Mouse (Mus musculus) spleen, embryonic (tissue): ENCODE results near the gene Exosc10.

Source experiments
- CTCF ChIA-PET: fragments of 350-600 bp; sonication (Branson Sonifier 250); formaldehyde crosslinking; loops from one replicate; lab custom pipeline; 2022; lab: Charles Lee

Exosc10 gene

DNA sequence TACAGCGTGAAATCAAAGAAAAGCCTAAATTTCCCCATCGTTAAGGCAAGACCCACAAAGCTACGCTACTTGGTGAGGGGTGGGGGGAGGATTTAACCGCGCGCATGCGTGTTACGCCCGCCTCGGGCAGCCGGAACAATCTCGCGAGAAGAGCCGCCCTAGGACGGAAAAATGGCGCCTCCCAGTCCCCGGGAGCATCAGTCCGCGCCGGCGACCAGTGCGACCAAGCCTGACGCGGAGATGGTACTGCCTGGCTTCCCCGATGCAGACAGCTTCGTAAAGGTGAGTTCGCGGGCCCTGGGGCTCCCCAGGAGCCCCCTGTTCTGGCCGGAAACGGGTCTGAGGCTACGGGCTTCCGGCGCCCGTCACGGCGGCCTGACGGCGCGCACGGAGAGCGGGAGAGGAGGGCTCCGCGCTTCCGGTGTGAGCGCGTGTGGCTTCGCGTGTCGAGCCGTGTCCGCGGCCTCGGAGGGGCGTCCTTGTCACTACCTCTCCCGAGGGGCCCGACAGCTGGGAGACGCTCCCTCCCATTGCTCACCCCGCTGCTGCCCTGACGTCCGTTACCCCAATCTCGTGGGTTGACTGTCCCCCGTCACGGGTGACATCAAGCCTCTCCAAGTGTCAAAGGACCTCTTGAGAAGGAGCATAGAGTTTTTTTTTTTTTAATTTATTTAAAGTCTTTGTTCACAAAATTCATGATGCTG is at the start of gene Exosc10:
TSS of gene Exosc10 (plus strand) at position 133 of the 704 bp plus-strand sequence.
- CTCF ChIA-PET, result interaction anchor here (0.7 kb wide), 1 partner anchor 69 kb away, joined by 4 read pairs; no protein-coding TSS in a partner anchor

DNA sequence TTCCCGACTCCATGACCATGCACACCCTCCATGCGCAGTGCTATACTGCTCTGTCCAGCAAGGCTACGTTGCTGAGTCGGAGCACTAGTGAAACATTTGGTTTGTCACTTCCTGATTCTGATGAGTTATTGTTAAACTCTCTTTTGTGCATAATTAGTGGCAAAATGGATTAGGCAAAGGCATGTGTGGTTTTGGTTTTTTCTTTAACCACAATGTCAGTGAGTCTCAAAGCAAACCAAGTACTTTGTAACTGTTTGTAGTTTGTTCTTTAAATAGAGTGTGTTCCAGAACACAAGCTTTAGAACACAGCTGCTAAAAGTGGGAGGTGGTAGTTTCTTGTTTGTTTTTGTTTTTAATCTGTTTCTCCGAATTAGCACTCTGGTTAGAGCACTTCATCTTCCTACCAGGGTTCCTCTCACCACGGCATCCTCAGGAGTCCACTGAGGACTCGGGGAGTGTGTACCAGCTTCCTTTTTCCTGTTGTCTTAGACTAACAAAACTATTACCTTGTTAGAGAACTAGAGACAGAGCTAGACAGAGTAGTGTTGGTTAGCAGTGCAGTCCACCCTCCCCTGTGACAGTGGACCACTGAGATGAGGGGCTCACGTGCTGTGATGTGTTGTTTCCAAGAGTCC is 48.7 kb upstream of the Exosc10 start:
- CTCF ChIA-PET, result interaction anchor here (0.6 kb wide), 1 partner anchor 47 kb away, joined by 3 read pairs; no protein-coding TSS in a partner anchor

DNA sequence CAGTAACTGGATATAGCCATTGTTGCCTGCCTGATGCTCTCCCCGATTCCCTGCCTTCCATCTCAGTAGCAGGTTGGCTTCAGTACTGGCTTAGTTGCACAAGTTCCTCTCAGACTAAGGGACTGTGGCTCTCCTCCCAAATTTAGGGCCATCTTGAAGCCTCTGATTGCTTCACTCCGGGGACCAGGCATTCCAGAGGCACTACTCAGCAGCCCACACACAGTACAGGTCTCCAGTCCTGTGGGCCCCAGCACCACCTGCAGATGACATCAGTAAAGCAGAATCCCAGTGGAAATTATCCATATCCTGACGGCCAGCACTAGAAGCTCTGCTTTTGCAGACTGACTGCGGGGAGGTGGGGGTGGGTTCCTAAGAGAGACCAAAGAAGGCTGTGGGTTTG is 47.5 kb upstream of the Exosc10 start:
- CTCF ChIA-PET, result no interaction called here

DNA sequence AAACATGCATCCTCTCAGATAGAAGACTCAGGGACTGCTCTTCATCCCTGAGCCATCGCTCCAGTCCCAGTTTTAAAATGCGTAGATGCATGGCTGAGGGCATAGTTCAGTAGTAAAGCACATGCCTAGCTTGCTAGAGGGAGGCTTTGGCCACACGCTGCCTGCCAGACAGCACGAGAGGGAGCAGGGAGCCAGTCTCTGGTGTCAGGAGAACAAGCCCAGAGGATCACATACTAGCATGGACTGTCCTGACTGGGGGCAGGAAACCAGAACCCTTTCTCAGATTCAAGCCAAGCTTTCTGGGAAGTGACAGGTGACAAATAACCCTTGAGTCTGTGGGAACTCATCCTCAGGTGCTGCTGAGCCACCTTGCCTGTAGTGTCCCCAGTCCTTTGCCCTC is 46.9 kb upstream of the Exosc10 start:
- CTCF ChIA-PET, result no interaction called here

DNA sequence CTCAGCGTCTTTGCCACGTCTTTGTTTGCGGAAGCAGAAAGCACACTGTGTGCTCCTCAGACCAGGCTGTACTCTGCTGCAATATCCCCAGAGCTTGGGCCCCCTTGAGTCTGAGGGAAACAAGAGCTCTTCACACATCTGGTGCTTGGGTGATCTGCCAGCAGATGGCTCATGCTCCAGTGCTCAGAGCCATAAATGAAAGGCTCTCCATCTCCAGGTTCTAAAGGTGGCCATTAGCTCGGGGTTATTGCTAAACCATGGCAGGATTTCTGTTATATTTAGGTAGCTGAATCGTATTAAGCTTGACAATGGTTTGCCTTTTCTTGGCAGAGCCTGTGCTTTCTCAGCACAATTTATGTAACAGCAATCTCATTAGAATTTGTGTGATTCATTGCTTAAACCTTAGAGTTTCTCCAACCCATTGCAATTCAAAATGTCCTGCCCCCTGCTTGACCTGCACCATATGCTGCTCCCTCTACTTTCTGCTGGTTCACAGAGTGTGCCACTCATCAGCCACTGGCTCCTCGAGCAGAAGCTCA is 45.1 kb upstream of the Exosc10 start:
- CTCF ChIA-PET, result no interaction called here

DNA sequence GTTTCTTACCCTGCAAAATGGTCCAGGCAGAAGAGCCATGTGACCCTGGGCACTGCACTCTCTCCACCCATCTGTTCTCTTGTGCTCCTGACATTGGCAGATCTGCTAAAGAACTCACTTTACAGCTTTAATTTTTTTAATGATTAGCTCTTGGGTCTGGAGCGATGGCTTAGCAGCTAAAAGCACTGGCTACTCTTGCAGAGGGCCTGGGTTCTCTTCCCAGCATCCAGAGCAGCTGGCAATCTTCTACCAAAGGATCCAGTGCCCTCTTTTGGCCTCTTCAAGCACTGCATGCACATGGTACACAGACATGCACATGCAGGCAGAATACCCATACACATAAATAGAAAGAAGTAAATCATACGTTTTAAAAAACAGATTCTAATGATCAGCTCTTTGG is 42.9 kb upstream of the Exosc10 start:
- CTCF ChIA-PET, result no interaction called here

DNA sequence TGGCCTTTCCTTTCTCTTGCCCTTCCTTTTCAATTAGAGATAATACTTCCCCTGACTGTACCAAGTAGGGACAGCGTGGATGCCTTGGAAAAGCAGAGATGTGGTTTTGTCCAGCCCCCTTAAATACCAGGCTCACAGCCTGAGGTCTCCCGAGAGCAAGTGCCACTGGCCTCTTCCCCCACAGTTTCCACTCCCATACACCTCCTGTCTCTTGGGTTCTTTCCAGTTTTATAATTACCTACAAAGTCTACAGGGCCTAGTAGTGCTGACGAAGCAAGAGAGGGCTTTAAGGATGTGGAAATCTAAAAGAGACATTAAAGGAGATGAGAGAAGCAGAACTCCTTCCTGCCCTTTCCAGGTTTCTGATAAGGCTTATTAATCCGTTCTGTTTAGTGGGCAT is 40.4 kb upstream of the Exosc10 start:
- CTCF ChIA-PET, result no interaction called here

DNA sequence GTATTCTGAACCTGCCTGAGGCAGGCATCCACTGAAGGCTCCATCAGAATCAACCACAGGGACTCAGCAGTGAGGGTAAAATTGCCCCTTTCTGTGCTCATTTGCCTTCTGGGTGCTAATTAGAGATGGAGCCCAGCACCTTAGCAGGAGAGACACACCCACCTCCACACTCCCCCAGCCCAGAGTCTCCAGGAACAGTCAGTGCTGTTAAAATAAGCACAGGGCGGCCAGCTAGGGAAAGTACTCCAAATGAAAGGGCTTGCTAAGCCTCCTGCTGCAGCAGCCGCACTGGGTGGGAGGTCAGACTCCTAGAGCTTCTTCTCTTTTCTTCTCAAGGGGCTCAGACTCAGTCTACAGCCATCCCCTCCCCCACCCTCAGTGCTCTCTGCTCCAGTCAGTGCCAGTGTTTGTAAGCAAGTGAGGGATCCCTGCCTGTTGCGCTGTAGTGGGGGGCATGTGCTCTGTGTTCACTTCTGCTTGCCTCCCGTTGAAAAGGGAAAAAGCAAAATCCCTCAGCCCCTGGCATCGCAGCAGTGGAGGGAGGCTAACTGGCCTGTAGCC is 39.9 kb upstream of the Exosc10 start:
- CTCF ChIA-PET, result no interaction called here

DNA sequence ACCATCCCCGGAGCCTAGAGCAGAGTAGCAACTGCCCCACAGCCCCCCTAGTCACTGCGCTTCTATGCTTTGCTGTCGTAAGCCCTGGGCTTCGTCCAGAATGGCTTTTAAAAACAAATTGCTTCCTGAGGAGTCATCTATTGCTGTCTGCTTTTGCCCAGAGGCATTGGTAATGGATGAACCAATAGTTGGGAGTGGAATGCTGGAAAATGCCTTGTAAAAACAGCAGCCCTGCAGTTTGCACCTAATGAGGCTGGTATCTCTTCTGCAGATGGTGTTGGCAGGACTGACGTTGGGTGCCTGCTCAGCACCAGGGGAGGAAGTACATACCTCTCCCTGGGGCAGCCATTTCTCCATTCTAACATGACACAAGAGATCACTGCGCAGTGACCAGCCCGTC is 34.7 kb upstream of the Exosc10 start:
- CTCF ChIA-PET, result no interaction called here

DNA sequence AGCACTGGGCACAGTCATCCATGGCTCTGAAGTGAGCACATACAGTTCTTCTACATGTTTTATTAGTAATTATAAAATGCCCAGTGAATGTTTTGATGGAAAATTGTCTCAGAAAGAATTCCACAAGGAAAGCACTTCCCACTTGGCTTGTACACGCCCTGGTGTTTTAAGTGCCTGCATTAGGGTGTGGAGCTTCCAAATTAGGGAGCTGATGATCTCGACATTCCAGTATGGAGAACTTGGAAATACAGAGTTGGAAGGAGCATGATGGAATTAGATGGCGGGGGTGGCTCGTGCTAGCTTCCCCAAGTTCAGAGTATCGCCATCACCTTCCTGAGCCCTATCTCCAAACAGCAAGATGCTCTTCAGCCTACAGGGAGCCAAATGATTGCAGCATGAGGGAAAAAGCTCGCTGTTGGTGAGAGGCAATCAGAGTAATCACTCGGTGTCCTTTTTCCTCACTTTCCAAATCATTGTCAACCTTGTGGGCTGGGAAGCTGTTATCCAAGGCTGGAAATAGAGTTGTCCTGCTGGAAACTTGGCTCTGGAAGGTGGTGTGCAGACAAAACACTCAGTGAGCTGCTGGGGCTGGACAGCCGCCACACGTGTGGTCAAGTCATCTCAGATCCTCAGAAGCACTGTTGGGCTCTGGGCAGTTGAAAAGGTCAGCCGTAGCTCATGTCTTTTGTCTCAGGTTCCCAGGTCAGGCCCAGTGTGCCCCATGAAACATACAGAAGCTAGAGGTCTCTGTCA is 30.9 kb upstream of the Exosc10 start:
- CTCF ChIA-PET, result no interaction called here

DNA sequence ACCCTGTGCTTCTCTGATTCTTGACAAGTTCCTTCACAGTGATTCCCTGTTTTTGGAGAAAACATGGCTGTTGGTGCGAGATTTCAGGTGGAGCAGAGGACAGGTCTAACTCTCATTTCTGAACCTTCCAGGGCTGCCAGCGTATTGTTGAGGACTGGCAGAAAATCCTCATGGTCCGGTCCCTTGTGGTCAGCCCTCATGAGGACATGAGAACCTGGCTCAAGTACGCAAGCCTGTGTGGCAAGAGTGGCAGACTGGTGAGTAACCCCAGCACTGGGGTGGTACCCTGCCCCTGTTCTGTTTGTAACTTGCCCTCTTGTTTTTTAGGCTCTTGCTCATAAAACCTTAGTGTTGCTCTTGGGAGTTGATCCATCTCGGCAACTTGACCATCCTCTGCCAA is 27.9 kb upstream of the Exosc10 start:
- CTCF ChIA-PET, result no interaction called here

DNA sequence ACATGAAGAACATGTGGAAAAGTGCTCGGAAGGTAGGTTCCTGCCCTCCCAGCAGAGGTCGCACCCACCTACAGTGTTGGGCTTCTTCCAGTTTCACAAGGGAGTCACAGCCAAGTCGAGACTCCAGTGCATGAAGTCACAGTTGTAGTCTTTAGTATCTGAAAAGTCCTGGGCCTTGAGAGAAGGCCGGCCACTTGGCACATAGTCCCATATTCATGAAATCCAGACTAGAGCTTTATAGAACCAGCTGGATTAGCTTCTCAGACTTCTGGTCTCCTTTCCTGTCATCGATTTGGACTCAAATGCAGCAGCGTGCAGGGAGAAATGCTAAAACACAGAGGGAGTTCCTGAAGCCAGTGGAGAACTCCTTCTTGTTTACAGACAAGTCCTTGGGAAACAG is 27.5 kb upstream of the Exosc10 start:
- CTCF ChIA-PET, result no interaction called here

DNA sequence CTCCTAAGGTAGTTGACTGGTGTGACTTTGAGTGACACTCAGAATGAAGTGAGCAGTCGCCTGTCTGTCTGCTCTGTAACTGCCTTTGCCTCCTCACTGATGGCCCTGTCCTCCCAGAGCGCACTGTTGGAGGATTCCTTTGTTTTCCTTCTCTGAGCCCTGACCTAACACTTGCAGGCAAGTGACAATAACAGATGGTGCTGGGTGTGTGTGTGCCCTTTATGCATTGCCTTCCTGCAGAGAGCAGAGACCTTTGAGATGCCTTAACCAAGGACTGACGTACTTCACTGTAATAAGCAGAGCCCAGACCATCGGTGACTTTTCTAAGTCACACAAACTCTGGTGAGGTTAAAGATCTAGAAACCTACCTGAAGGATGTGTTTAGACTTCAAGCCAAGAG is 26.9 kb upstream of the Exosc10 start:
- CTCF ChIA-PET, result no interaction called here

DNA sequence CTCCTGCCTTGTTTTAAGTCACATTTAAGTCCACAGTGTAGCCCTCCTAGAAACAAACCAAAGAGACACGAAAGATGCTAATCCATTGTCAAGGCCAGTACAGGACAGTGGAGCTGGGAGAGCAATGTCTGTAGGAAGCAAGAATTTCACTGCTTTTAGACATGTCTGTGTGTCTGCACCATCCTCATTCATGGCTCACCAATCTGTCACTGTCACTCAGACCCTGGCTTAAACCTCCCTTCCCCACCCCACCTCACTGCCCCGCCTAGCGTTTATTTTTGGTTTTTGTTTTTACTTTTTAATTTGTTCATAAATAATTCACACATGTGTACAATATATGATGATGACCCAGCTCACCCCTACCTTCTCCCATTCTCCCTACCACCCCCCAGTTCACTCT is 25.7 kb upstream of the Exosc10 start:
- CTCF ChIA-PET, result no interaction called here

DNA sequence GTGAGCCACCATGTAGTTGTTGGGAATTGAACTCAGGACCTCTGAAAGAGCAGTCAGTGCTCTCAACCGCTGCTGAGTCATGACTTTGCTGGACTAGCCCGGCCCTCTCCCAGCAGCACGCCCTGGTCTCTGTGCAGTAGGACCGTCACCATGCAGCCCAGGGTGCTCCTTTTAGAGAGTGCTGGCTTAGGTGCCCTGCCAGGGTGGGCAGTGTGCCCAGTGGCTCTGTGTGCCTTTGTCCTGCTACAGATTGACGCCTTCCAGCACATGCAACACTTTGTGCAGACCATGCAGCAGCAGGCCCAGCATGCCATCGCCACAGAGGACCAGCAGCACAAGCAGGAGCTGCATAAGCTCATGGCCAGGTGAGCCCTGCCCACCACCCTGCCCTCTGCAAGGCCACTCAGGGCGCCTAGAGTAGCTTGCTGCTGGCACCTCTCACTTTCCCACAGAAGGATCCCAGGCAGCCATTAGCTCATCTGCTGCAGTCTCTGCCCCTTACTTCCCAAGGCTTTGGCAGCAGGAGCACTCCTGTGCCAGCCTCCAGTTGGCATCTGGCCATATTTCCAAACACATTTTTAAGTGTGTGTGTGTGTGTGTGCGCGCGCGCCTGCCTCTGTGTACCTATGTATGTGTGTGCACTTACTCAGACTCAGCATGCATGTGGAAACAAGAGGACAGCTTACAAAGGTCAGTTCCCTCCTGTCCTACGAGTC is 24.5 kb upstream of the Exosc10 start:
- CTCF ChIA-PET, result no interaction called here

DNA sequence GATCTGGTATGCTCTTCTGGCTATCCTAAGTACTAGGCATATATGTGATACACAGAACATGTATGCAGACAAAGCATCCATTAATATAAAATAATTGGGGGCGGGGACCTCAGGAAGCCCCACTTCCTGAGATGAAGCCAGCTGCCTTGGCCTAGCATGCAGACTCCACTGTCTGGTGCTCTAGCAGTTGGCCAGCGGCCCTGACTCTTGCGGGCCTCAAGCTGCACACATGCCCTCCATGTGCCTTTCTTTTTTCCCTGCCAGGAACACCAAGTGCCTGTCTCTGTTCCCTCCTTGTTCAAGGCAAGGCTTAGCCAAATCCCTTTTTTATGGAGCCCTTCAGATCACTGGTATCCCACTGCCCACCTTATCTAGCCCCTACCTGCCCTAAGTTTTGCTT is 22.4 kb upstream of the Exosc10 start:
- CTCF ChIA-PET, result no interaction called here

DNA sequence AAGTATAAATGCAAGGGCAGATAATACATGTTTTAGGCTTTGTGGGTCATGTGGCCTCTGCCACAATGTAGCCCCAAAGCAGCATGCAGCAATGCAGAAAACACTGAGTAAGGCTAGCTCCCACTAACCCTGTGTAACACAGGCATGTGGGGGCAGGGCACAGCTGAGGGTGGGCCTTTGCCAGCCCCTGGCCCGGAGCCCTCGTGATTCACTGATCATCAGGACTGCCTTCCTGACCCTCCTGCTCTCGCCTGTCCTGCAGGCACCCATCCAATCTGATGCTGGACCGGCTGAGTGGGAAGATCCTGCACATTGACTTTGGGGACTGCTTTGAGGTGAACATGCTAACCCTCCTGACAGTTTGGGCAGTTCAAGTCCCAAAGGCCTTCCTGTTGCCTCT is 9.1 kb upstream of the Exosc10 start:
- CTCF ChIA-PET, result no interaction called here

DNA sequence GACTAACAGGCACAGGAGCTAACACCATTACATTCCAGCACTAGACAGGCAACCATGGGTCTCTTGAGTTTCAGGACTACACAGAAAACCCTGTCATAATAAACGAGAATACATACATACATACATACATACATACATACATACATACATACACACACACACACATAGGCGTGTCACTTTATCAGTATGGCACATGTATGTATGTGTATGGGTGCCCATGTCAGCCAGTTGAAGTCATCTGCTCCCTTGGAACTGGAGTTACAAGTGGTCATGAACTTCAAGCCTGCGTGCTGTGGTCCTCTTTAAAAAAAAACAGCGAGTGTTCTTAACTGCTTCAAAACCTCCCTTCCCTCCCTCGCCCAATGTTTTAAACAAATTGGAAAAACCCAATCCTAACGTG is 463 bp upstream of the Exosc10 start:
- CTCF ChIA-PET, result no interaction called here

DNA sequence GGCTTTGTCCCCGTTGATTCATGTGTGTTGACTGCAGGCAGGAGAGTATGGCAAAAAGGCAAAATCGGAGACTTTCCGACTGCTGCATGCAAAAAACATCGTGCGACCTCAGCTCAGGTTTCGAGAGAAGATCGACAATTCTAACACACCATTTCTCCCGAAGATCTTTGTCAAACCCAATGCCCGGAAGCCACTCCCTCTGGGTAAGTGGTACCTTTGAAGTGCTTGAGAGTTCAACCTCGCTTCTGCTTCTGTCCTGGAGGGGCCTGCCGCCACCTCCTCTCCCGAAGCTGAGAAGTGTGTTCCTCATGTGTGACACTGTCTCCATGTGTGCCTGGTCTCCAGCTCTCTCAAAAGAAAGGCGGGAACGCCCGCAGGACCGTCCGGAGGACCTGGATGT is 4.4 kb downstream of the Exosc10 start:
- CTCF ChIA-PET, result no interaction called here

DNA sequence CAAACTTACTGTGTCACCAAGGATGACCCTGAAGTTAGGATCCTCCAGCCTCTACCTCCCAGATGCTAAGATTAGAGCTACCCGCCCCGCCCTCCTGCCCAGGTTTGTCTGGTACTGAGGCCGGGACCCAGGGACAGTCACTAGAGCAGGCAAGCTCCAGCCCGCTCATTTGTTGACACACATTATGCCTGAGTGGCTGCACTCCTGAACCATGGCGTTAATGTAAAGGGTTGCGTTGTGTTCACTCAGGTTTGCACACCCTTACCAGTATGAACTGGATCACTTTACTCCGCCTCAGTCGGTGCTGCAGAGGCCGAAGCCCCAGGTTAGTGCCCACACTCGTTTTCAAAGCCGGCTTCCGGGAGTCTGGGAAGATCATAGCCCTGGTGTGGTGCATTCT is 5.4 kb downstream of the Exosc10 start:
- CTCF ChIA-PET, result no interaction called here

DNA sequence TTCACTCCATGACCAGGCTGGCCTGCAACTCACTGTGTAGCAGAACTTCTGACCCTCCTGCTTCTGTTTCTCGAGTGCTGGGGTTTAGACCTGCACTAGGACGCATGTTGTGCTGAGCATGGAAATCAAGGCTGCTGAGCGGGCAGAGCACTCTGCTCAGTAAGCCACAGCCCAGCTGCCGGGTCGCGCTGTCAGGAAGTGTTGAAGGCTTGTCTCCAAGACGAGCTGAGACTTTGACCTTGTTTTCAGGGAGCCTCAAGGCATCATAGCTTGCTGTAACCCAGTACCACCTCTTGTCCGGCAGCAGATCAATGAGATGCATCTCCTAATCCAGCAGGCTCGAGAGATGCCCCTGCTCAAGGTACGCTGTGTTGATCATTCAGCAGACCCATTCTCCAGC is 11.9 kb downstream of the Exosc10 start:
- CTCF ChIA-PET, result no interaction called here
